Mouse (Mus musculus): ENCODE data around the gene Sik2.

Gene Sik2

DNA sequence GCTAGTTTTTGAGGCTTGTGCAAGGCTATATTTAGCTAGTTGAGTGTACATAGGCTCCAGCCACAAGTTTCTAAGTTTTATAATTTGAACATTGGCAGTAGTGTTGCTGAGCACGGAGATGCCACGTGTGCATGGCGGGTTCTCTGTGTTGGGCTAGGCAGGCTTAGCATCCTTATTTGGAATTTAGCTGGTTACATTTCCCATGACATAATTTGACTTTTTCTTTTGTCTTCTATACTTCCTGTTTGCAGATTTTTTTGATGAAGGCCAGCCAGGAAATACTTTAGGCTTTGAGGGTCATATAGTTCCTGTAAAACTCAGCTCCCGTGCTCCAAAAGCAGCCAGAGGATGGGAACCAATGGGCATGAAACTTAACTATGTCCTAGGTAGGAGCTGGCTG is 145.0 kb downstream of the Sik2 start:
- no peak for DNase-seq

- DNase-seq: no peak
Measured at GRCm38 (mm10) chr9:50861119-50861839, 147.6 kb downstream of the Sik2 start.

DNA sequence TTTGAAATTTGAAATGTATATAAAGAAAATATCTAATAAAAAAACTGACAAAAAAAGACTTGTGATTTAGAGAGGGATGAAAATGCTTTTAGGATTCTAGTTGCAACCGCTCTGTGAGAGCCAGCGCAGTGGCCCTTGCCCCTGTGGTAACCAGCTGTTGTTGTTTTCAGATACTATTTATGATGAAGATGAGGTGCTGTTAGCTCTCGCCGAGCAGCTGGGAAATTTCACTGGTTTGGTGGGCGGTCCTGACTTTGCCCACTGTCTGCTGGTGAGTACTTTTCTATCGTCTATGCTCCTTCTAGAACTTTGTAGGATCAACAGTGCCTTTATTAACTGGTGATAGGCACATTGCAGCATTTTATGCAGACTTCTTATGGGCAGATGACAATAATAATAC is 150.2 kb downstream of the Sik2 start:
- no peak for DNase-seq

DNA sequence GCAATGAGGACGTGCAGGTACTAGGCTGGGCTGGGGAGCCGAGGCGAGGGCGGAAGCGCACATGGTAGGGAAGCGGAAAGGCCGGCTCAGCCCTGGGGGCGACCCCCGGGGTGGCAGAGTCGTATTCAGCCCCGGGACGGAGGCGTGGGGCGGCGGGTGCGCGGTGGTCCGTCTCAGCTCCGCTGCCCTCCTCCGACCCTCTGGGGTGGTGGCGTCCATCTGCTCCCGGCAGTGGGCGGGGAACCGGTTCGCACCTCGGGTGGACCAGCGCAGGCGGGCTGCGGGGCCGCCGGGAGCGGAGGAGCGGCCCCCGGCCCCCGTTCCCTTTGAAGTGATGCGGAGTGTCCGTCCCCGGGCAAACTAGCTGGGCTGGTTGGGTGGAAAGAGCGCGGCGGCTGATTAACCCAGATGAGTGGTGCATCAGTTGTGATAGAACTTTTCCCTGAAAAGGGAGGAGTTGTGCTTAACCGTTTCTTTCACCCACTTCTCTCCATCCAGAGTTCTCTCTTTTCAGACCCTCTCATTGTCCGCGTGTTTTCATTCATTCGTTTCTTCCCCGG is 151.7 kb downstream of the Sik2 start:
- DNase-seq: no peak

GRCm38 (mm10) chr9:50856341-50857081 is 152.4 kb downstream of the Sik2 start:
- peak; percentile 93 for DNase-seq

DNA sequence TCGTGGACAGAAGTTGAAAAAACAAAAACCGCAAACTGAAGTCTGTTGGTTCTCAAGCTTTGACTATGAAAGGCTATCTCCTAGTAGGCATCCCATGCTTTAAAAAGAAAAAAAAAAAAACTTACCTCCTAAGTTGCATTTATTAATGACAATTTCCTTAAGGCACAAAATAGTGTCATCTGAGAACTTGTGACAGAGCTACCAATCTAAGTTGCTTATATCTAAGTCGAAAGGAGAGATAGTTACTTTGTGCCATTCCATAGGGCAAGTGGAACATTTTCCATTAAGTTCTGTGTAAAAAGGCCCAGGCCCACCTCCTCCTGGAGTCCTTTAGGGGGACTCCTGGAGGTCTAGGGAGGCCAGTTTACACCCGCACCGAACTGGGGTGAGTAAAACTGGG is 153.1 kb downstream of the Sik2 start:
- no peak for DNase-seq

DNA sequence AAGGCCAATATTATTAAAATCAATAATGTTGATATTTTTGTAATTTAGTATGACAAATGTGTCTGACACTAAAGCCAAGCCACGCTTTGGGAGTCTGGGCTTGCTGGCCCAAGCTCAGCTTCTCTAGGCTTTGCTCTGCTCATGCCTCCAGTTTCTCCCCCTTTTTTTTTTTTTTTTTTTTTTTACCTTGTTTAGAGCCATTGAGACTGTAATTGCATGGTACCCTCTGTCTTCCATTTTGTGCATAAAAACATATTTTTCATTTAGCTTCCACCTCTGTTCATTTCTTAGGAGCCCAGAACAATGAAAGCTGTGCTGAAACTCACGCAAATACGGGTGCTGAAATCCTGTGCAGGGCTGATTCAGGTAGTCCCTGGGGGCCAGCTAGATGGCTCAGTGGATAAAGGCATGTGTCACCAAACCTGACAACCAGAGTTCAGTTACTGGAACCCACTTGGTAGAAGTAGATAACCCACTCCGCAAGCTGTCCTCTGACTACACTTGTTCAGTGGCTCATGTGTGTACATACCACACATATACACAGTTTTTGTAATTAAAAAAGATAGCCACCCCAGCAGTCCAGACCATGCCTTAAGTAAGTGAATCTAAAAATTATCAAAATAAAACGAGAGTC is 153.6 kb downstream of the Sik2 start:
- no peak for DNase-seq

DNA sequence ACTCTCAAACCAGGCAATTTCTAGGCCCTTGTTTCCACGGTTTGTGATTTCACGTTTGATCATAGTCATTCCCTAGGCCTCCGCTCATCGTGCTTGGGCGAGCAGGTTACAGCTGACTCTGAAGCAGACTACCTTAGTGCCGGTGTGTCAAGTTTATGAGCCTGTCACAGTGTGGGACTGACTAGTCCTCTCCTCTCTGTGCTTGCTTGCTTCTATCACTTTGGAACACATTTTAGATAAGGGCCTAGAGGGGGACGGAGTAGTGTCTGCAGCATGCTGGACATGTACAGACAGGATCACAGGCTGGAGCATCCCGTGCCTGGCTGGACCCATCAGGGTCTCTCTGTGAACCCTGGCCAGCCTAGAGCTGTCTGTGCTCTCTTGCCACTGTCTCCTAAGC is 154.5 kb downstream of the Sik2 start:
- DNase-seq: no peak

DNA sequence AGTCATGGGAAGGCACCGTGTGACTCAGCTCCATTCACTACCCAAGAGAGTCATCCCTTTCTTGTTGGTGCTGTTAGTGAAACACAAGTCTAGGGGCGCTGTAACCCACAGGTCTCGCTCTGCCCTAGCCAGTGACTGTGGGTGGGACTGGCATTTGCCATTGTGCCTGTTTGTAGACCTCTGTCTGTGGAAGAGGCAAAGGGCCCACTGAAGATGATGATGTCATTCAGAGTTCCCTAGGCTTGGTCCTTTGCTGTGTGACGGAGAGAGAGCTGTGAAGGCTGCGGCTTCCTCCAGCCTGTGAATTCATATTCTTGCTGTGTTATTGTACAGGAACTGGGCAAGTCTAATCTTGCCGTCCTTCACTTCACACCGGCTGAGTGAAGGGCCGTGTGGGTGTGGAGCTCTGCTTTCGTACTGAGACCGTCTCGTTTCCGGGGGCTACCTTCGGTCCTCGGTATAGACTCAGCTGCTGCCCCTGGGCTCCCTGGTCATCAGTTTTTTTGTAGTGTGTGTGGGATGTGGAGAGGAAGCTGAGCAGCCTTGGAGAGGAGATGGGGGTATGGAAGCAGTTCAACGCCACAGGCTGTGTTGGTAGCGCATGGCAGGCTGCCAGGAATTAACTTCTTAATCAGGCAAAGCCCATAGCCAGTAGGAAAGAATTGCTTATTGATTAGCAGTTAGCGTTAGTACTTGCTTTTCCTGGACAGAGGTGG is 156.1 kb downstream of the Sik2 start:
- no peak for DNase-seq

GRCm38 (mm10) chr9:50850713-50851112 is 158.2 kb downstream of the Sik2 start:
- DNase-seq: no peak

DNA sequence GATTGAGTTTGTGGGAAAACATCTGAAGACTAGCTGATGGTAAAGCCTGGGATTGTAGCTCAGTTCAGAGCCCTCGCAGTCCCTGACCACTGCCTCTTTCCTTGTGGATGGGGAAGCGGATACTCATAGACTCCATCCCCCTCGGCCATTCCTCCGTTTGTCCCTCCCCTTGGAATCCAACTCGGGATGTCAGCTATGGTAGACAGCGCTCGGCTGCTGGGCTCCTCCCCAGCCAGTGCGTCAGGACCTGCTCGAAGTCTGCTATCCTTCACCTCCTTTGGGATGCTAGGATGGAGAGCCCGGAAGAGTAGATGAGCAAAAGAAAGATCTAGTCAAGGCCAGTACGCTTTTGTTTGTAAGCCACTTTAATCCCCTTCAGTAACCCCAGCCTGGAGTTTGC is 158.6 kb downstream of the Sik2 start:
- no peak for DNase-seq

DNA sequence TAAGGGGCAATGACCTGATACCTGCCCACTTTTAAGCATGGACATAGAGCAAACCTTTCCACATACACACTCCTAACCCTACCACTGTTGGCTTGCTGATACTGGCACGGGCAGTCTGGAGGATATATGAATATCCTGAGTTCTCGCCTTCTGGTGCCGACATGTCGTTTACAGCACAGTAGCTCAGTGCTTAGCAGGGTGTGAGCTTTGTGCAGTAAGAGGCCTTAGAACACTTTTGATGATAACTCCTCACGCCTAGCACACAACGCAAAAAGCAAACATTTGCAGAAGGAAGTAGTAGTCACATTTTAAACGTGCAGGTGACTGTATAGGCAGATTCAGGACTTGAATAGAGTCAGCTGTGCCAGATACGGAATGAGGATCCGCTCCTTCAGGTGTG is 159.1 kb downstream of the Sik2 start:
- DNase-seq: no peak

DNA sequence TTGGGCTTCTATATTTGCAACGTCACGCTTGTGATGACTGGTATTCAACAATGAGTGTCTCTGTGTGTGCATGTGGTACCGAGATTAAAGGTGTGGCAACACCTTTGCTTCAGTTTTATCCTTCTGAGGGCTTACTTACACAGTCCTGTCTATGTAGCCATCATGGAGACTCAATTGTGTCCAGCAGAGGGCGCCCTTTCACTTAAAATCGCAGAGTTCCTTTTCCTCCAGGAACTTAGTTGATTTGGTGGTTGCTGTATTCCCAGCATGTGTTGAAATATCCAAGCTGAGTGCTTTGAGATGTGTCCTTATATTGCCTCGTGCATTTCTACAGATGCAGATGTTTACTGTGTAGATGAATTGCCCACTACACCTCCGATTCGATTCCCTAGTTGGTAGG is 159.6 kb downstream of the Sik2 start:
- peak; percentile 87 for DNase-seq

DNA sequence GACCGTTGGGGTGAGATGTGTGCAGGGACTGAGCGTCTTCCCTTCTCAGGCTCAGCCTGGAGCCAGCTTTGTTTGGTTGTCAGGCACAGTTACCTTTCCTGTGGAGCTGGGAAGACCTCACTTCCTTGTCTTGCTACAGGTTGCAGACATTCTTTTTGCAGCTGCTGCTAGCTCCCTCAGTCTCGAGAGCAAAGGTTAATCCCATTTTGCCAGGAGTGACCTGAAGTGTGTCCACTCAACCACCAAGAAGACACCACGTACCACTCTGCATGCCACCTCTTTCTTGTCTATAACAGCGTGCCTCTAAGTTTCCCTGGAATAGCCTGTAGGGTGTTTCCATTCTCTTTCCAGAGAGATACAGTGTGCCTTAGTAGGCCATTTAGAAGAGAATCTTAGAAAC is 160.1 kb downstream of the Sik2 start:
- no peak for DNase-seq

- DNase-seq: no peak
Measured at GRCm38 (mm10) chr9:50847606-50848368, 161.1 kb downstream of the Sik2 start.

DNA sequence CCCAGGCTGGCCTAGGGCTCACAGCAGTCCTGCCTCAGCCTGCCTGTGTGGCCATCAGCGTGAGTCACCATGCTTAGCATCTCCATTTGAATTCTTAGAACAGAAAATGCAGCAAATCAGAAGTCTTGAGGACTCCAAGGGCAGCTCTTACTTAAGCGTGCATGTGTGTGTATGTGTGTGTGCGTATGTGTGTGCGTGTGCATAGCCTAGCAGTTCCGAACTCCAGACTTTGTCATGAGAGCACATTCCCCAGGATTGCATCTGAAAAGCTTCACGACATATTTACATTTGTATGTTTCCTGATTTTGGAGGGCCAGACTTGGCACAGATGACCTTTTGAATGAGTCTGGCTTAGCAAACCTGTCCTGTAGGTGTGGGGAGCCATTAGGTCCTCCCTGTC is 161.7 kb downstream of the Sik2 start:
- no peak for DNase-seq

GRCm38 (mm10) chr9:50845547-50845946 is 163.3 kb downstream of the Sik2 start:
- DNase-seq: no peak

DNA sequence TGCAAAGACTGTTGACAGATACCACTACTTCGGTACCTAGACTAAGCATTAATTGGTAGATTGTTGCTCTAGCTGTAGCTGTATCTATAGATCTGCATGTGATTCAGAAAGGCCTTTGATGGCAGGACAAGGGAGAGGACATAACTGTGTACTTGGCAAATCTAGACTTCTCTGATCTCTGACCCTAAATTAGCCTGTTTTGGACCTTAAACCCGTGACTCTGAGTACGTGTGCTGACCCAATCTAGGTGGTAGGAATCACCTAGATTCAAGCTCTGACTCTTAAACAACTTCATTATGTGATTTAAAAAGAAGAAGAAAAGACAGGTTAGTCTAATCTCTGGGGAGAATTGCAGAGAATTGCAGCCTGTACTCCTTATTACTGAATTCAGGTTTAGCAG is 163.8 kb downstream of the Sik2 start, which contains the start of gene Ppp2r1b:
Ppp2r1b (plus strand) TSS at position 221 of the 400 bp plus-strand sequence.
- DNase-seq: no peak
